Mouse (Mus musculus) large intestine, adult 2 months (tissue): ENCODE measurements around the gene Kmt2e. TPM values are rescaled to one million over a fixed set of nuclear protein-coding genes. Genes with fewer than 3 reads are reported as not detected.
"Not testable (repeated sequence)": the region's sequence is repeated elsewhere in the genome, so short reads cannot be mapped to it uniquely, and the experiment has no call there.

ENCODE experiments used
- DNase-seq: peaks from one replicate; pipeline ENCODE4 v3.0.0-alpha.2; 2012; ENCODE audit warnings: low read depth, low spot score
- WGBS: fragments of 180-500 bp; shearing (Covaris S2); methylation state at CpG from one replicate; pipeline ENCODE4 v1.1.7; 2018; 5-methylcytosine and 5-hydroxymethylcytosine counted together
- polyA plus RNA-seq: library from polyadenylated mRNA; depleted of rRNA; stranded (reverse); fragments of >200 nt; gene quantifications from 2 replicates; pipeline ENCODE4 v1.2.3, GENCODE M21; 2012

Gene Kmt2e
- polyA plus RNA-seq, 1 experiment: 5.7 TPM

GRCm38 (mm10) chr5:23524621-23525020 lies 90.4 kb downstream of the Kmt2e start:
- DNase-seq: no peak
- 68% methylated on average over 3 of the region's 3 CpGs for WGBS

GRCm38 (mm10) chr5:23531100-23531499 lies 96.9 kb downstream of the Kmt2e start:
- DNase-seq: no peak
- 98% methylated on average over 6 of the region's 6 CpGs for WGBS

- WGBS: 86% methylated on average over 7 of the region's 7 CpGs
- no peak for DNase-seq
These were observed 97.4 kb downstream of the Kmt2e start for GRCm38 (mm10) chr5:23531541-23532096.

DNA sequence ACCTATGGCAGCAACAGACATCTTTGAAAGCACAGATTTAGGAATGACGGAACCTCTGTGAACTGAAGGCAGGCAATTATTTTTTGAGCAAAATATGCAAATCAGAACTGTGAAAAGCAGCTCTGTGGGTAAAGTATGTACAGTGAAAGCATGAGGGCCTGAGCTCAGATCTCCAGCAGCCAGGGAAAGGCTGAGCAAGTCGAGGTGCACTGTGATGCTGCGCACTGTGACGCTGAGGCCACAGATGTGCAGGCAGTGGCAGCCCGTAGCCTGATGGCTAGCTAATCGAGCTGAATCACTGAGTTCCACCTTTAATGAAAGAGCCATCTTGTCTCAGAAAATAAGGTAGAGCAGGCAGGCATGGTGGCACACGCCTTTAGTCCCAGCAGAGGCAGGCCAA lies 101.5 kb downstream of the Kmt2e start:
- 91% methylated on average over 7 of the region's 7 CpGs for WGBS
- no peak for DNase-seq

DNA sequence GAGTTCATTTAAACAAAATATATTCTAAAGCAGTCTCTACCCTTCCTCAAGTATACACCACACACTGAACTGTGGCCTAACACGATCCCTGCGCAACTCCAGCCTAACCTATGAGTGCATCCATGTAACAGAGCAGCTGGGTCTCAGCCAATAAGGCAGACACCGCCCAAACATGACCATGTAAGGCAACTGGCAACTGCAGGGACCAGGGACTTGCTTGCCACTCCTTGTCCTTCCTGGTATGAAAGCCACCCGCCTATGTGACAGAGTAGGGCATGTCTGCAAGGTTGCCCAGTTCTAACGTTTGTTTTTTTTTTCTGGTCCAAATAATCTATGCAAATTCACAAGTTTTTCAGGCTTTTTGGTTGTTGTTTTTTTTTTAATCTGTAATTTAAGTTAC lies 117.4 kb downstream of the Kmt2e start:
- peak; percentile 29 for DNase-seq
- WGBS: 26% methylated on average over 5 of the region's 5 CpGs

- WGBS: 82% methylated on average over 3 of the region's 3 CpGs
- DNase-seq: not testable (repeated sequence)
These were observed 119.1 kb downstream of the Kmt2e start for GRCm38 (mm10) chr5:23553338-23553737.
